Mouse (Mus musculus) frontal cortex, postnatal 36 days (tissue): ENCODE results near the gene Tsc22d3.
"Not testable (repeated sequence)": the region's sequence is repeated elsewhere in the genome, so short reads cannot be mapped to it uniquely, and the experiment has no call there.

Source experiments
- DNase-seq, 2 experiments: peaks; one replicate each; pipeline ENCODE4 v3.0.0; 2022; ENCODE audit warnings: low spot score in 2 of 2

The Tsc22d3 gene

GRCm38 (mm10) chrX:140565759-140566158, 34.7 kb downstream of the Tsc22d3 start:
- DNase-seq: no peak

GRCm38 (mm10) chrX:140565212-140565611, 35.2 kb downstream of the Tsc22d3 start:
- DNase-seq: no peak

GRCm38 (mm10) chrX:140564777-140565176, 35.7 kb downstream of the Tsc22d3 start:
- no peak for DNase-seq

- no peak for DNase-seq
Measured at GRCm38 (mm10) chrX:140558176-140558844, 42.1 kb downstream of the Tsc22d3 start.

- DNase-seq: no peak
Measured at GRCm38 (mm10) chrX:140555965-140556364, 44.5 kb downstream of the Tsc22d3 start.

- DNase-seq: no peak
Measured at GRCm38 (mm10) chrX:140555423-140555822, 45.0 kb downstream of the Tsc22d3 start.

- no peak for DNase-seq
Measured at GRCm38 (mm10) chrX:140547660-140548419, 52.6 kb downstream of the Tsc22d3 start.

GRCm38 (mm10) chrX:140544737-140545136, 55.7 kb downstream of the Tsc22d3 start:
- peak in 1 of 2 experiments; percentile 46 for DNase-seq

GRCm38 (mm10) chrX:140542938-140543673, 57.4 kb downstream of the Tsc22d3 start:
- peak; percentile 75 to 83 for DNase-seq

GRCm38 (mm10) chrX:140542474-140542845, 58.0 kb downstream of the Tsc22d3 start:
- peak in 1 of 2 experiments; percentile 27 for DNase-seq

GRCm38 (mm10) chrX:140541711-140542473, 58.6 kb downstream of the Tsc22d3 start:
- peak; percentile 23 to 35 for DNase-seq

- no peak for DNase-seq
Measured at GRCm38 (mm10) chrX:140540500-140541114, 59.9 kb downstream of the Tsc22d3 start.

- not testable (repeated sequence) for DNase-seq
Measured at GRCm38 (mm10) chrX:140539831-140540230, 60.6 kb downstream of the Tsc22d3 start.

GRCm38 (mm10) chrX:140539111-140539680, 61.3 kb downstream of the Tsc22d3 start:
- no peak for DNase-seq

GRCm38 (mm10) chrX:140538649-140539048, 61.8 kb downstream of the Tsc22d3 start:
- DNase-seq: no peak

GRCm38 (mm10) chrX:140537662-140538061, 62.8 kb downstream of the Tsc22d3 start:
- DNase-seq: no peak

- DNase-seq: no peak
Measured at GRCm38 (mm10) chrX:140535487-140535886, 65.0 kb downstream of the Tsc22d3 start.

GRCm38 (mm10) chrX:140534306-140534705, 66.2 kb downstream of the Tsc22d3 start:
- DNase-seq: no peak

GRCm38 (mm10) chrX:140532325-140532724, 68.1 kb downstream of the Tsc22d3 start:
- no peak for DNase-seq

GRCm38 (mm10) chrX:140531356-140531755, 69.1 kb downstream of the Tsc22d3 start:
- no peak for DNase-seq

- no peak for DNase-seq
Measured at GRCm38 (mm10) chrX:140530632-140531031, 69.8 kb downstream of the Tsc22d3 start.
